Mouse (Mus musculus): ENCODE results near the gene Car14.
"Not testable (repeated sequence)": the region's sequence is repeated elsewhere in the genome, so short reads cannot be mapped to it uniquely, and the experiment has no call there.

Car14 gene

GRCm38 (mm10) chr3:95923429-95923828 is 18.9 kb upstream of the Car14 start:
- DNase-seq: not testable (repeated sequence)

GRCm38 (mm10) chr3:95920532-95920931 is 16.0 kb upstream of the Car14 start:
- not testable (repeated sequence) for DNase-seq

DNA sequence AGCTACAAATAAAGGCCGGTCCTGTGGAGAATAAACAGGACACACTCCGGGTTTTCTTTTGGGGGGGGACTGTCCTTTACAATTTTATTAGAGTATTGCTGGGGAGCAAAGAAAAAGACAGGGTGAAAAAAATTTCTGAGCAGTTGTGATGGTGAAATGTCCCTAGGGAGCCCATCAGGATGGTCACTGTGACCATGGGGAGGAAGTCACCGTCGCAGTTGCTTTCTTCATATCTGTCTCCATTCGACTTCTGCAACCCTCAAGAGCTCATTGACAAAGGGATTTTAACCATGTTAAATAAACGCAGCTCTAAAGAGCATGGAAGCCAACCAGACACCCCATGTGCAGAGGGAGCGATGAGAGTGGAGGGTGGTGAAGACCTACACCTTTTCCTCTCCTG is 12.3 kb upstream of the Car14 start:
- DNase-seq: no peak

- DNase-seq: no peak
Measured at GRCm38 (mm10) chr3:95914706-95915105, 10.2 kb upstream of the Car14 start.

DNA sequence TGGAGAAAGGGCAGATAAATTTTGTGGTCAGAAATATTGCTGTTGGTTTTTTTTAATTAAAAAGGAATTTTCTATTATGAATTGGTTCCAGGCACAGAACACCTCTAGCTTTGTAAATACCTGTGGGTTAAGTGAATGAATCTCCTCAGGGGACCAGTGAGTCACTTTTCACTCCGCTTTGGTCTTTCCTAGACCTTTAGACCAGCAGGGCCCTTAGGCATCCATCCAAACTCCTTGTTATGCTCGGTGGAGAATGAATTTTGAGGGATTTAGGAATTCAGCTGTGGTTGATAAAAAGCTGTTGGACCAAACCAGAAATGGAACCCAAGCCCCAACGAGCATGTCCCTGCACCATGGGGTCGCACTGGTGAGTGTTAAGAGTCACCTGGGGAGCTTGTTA is 3.1 kb upstream of the Car14 start:
- no peak for DNase-seq

DNA sequence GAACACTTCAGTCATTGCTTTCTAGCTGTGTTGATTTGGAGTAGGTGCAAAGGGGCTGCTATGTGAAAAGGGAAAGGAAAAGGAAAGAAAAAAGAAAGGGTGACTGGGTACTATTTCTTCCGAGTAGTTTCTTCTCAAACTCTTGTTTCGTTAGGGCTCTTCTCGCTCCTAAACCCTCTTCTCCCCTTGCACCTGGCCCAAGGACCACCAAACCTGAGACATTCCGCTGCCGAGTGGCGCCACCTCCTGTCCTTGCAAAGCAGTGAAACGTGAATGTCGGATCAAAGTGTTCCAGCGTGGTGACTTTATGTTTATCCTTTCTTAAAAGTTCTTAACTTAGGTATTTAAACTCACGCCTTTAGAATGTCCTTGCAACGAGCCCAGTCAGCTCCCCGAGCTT is 2.4 kb upstream of the Car14 start:
- DNase-seq: peak; percentile 42

- peak; percentile 43 for DNase-seq
Measured at GRCm38 (mm10) chr3:95905940-95906492, 1.5 kb upstream of the Car14 start.

GRCm38 (mm10) chr3:95905146-95905939 is 852 bp upstream of the Car14 start:
- DNase-seq: no peak

- no peak for DNase-seq
Measured at GRCm38 (mm10) chr3:95903753-95904502, 563 bp downstream of the Car14 start.

- no peak for DNase-seq
Measured at GRCm38 (mm10) chr3:95902643-95903042, 1.8 kb downstream of the Car14 start.

DNA sequence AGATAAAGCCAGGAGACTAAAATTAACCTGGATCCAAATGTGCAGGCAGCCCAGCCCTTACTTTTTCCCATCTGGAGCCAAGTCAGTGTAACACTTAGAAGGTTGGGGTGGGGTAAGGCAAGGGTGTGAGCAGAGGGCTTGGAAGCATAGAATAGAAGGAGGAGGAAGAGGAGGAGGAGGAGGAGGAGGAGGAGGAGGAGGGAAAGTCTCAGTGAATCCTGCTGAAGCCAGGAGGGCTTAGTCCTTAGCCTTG is 2.2 kb downstream of the Car14 start:
- no peak for DNase-seq

GRCm38 (mm10) chr3:95901616-95902372 is 2.7 kb downstream of the Car14 start:
- no peak for DNase-seq

- DNase-seq: no peak
Measured at GRCm38 (mm10) chr3:95899800-95900524, 4.5 kb downstream of the Car14 start.

DNA sequence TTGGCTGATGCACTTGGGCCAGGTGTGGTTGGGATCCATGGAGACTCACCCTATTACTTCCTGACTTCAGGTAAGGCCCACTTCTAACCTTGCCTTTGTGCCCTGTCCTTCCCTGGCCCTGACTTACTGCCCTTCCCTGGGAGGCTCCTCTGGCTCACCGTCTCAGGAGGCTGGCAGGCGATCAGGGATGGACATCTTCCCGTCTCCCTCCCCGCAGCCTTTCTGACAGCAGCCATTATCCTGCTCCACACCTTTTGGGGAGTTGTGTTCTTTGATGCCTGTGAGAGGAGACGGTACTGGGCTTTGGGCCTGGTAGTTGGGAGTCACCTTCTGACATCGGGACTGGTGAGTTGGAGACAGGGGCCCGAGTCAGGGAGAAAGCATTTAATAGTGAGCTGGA is 9.0 kb downstream of the Car14 start:
- not testable (repeated sequence) for DNase-seq

DNA sequence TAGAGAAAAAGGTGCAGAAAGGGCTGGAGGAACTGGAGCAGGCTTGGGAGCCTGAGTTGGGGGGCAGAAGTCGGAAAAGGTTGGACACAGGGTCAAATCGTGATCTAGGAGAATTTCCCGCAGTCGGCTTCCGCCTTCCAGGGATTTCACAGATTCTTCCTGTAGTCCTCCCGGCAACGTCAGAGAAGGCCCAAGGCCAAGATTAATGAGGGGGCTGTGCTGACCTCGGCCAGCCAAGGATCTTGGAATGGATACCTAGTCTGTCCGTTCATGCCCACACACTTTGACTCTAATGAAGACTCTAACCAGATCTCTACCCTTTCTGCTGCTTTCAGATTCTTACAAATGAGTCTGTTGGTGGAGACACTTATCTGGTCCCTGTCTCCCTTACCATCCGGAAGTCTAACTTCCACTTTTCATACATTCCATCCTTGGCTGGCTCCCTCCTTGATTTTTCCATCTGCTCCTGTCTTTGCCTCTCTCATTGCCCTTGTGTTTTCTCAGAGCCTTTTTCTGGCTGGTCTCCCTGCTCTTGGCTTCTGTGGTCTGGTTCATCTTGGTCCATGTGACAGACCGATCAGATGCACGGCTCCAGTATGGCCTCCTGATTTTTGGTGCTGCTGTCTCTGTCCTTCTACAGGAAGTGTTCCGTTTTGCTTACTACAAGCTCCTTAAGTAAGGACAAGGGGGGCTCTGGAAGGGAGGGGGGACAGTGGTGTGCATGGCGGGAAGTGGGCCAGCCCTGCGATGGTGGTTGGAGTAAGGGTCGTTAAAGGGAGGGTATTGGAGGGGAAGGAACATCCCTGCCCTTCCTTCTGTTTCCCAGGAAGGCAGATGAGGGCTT is 10.0 kb downstream of the Car14 start:
- DNase-seq: no peak

DNA sequence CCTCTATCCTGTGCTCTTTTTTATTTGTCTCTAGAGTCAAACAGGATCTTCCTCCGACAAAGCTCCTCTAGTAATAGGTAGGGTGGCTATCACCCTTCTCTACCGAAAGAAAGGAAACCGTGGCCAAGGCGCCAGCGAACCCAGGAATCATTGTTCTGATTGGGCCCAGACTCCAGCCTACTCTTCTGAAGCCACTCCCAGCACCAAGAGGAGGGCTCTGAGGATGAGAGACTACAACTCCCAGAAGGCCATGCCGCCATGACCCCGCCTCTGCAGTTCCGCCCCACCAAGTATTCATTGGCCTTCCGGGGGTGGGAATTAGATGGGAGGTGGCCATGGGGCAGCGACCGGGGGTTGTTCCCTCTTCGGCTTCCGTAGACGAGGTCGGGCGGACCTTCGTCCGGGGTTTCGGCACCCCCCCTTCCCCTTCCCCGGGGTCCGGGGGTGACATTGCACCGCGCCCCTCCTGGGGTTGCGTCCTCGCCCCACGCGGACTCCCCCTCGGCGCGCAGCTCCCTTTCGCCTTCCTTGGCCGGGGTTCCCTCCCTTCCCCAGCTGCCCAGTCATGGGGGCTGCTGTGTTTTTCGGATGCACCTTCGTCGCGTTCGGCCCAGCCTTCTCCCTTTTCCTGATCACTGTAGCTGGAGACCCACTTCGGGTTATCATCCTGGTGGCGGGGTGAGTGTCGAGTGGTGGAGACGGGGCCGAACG is 10.7 kb downstream of the Car14 start, which contains the start of gene Aph1a:
Gene Aph1a, plus strand, starts transcription at position 364 of the 711 bp plus-strand sequence.
- DNase-seq: peak; percentile 91

DNA sequence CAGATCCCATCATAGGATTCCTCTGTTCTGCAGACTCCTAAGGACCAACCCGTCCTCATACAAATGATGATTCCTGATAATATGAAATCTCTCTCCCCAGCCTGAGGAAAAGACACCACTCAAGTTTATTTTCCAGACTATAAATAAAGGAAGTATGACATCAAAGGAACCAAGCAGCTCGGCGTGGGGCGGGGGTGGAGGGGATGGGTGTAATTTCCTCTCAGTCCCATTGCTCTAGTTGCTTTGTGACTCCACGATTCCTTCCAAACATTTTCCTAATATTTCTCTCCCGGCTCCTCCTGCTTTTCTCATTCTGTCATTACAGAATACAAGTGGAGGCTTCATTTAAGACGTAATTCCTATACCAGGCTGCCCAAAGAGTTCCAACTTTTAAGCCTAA is 11.4 kb downstream of the Car14 start:
- no peak for DNase-seq

DNA sequence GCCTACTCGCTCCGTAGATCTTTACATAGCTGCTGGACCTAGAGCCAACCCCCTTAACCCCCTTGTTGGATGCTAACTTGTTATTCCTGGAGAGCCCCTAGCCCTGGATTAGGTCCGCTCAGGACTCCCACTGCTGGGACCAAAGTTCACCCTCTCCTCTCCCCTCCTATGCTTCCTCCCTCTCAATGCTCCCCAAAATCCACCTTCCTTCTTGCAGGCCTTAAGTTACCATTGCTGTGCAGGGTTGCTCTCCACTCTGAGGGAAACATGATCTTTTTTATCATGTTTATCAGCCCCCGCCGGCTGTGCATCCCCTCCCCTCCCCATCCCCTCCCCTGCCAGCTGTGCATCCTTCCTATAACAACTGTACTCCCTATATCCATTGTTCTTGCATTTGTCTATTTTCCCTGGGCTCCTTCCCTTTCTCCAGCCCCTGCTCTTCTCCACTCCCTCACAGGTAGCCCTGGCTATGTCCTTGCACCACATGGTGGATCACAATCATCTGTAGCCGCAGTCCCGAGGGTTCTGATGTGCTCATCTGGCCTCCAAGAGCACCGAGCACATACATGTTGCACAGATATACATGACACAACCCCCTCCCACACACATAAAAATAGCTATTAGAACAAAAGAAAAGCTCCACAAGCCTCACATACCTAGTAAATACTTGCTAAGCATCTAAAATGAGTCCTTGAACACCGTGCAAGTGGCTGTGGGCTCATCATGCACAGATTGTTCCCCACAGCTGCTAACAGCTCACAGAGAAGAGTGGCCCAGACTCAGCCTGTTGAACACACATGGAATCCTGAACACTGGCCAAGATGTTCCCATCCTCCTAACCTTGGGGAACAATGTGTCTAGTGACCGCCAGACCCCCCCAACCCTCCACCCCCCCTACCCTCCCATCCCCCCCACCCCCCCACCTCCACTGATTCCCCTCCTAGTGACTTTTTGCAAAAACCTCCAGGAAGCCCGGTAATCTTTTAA is 12.1 kb downstream of the Car14 start:
- DNase-seq: no peak

DNA sequence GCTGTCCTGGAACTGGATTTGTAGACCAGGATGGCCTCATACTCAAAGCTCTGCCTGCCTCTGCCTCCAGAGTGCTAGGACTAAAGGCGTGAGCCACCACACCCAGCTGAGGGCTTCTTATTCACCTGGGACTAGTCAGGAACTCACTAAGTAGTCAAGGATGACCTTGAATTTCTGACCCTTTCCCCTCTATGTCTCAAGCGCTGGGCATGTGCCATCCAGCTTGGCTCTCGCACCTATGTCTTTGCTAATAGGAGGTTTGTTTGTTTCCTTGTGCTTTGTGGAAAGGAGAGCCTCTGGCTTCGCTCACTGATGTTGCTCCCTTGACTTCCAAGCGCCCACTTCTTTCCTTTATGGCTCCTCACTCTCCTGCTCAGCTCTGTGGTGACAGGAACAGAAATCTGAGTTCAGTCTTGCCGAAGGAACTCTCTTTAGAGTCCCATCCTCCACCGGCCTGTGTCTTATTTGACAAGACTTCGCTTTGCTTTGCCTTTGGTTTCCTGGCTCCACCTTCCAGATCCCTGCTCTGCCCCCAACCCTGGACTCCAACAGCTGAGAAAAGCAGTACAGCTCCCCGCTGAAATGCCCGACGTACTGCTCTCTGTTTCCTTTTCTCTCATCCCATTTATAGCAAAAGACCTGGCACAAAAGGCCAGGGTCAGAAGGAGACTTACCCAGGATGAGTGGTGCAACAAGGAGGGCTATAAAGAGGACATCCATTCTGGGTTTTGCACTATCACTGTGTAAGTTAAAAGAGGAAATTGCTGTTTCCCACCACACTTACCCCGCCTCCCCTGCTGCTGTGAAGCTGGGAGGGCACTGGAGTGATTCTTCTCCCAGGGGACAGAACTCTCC is 13.1 kb downstream of the Car14 start, which contains the start of gene BC028528:
Gene BC028528, minus strand, starts transcription at position 795 of the 855 bp plus-strand sequence.
- DNase-seq: no peak

All from right cerebral cortex, postnatal 14 days (tissue).